Mouse (Mus musculus): ENCODE measurements at regions not wholly inside any gene's neighbourhood (a gene's known extent, or its start where the extent isn't known, plus 50 kb on each side); places are given as distances from the start of the nearest gene placed in this dataset.

DNA sequence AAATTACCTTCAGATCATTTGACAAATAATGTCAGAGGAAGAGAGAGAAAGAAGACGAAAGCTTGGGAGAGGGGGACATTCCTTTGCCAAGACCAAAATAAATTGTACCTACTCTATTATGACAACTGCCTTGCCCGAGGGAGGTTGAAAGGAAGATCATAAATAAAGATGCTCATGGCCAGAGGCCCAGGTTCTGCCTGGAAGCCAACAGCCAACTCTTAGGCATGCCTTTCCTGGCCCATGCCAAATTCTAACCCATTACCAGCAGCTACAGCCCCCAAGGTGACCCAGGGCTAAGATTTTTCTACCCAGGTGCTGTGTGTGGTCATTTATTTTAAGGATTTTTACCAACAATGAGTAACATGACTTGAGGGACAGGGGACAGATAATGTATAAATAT, 54.9 kb downstream of the Cbln1 start:
- no peak for DNase-seq (ENCODE audit: low read depth, low spot score)

DNA sequence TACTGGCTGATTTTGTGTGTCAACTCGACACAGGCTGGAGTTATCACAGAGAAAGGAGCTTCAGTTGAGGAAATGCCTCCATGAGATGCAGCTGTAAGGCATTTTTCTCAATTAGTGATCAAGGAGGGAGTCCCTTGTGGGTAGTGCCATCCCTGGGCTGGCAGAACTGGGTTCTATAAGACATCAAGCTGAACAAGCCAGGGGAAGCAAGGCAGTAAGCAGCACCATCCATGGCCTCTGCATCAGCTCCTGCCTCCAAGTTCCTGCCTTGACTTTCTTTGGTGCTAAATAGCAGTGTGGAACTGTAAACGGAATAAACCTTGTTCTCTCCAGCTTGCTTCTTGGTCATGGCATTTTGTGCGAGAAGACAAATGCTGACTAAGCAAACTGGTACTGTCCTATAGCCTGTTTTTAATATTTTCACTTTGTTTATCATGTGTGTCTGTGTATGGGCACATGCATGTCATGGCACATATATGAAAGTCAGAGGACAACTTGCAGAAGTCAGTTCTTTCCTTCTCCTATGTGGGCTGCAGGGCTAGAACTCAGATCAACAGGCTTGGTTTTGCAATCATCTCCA, 57.3 kb downstream of the Cbln1 start:
- DNase-seq (ENCODE audit: low read depth, low spot score) = no peak

DNA sequence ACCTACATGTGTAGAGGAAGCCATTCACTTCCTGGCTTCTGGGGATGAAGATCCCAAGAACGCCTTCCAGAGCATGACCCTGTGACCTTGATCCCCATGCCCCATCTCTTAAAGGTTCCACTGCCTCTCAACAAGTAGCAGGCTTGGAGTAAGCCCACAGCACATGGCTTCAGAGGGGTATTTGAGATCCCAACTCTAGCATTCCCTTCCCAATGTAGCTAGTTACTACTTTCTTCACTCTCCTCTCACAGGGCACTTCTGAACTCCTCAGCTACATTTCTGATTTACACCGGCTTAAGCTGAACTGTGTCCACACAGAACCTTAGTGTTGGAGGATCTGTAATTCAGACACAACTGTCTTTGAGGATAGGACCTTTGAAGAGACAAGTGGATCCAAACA, 83.4 kb downstream of the Cbln1 start:
- no peak for DNase-seq (ENCODE audit: low read depth, low spot score)

DNA sequence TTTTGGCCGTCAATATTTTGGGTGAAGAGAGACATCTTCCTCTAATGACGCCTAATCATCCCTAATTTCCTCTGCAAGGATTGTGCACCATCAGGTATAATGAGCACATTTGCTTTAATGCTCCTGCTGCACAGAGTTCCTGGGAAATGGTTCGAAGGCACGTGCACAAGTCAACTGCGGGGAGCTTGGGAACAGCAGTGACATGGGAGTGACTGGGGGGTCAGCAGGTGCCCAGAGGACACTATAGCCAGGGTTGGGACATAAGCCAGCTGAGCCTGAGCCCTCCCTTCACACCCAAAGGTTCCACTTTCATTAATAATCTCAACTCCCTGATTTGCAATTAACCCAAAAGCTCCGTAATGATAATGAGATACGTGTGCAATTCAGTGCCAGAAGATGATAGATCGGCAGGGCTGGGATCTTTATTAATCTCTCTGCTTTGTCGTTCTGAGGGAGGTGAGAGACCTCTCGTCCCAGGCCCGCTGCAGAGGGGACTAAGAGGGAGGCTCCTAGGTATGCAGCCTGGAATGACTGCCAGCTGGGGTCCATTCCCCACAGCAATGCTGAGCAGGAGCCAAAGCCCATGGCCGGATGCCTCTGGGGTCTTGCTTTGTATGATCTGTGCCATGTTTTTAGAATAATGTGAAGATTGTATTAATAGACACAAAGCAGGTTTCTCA, 88.7 kb downstream of the Cbln1 start:
- DNase-seq (ENCODE audit: low read depth, low spot score) = no peak

DNA sequence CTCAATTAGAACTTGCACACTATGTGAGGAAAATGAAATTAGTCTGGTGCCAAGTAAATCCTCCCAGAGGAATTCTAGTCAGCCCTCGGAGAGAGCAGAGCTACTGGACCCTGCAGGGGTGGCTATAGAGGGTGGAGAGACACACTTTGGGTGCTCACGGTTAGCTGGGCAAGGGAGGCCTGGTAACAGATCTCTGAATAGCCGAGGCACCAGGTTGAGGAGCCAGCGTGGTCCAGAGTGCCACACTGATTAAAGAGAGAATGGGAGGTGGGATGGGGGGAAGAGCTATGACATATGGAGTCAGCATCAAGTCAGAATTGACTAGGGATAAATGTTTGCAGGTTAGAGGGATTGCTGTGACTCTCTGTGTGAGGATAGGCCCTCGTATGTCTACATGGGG, 90.1 kb downstream of the Cbln1 start:
- DNase-seq (ENCODE audit: low read depth, low spot score) = no peak

DNA sequence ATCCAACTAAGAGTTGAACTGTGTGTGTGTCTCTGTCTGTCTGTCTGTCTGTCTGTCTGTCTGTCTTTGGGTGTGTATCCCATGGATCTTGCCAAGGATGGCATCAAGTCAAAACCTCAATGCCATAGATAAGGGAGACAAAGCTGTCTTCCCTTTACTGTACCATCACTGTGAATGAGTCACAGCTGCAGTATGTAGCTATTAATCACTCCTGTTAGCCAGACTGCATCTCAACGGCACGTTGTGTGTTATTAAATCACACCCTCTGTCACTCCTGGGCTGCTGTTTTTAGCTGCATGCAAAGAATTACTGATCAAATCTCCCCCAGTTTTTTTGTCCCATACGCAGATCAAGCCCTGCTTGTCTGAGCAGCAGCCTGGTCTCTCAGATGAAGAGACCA, 91.6 kb downstream of the Cbln1 start:
- no peak for DNase-seq (ENCODE audit: low read depth, low spot score)

DNA sequence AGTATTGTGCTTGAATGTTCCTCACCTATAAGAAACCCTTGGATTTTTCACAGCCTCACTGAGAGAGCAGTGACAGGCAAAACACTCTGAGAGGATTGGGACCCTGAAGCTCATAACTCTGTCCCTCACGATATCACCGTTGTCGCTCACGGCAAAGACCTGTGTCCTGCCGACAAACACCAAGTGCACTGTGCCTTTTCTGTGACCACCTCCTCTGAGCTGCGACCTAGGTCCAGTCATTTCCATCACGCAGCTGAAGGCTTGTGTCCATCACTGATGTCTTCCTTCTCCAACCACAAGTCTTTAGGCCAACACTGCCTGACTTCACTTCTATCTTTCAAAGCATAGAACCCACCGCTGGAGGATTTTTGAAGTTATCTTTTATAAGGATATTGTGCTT, 93.1 kb downstream of the Cbln1 start:
- no peak for DNase-seq (ENCODE audit: low read depth, low spot score)

DNA sequence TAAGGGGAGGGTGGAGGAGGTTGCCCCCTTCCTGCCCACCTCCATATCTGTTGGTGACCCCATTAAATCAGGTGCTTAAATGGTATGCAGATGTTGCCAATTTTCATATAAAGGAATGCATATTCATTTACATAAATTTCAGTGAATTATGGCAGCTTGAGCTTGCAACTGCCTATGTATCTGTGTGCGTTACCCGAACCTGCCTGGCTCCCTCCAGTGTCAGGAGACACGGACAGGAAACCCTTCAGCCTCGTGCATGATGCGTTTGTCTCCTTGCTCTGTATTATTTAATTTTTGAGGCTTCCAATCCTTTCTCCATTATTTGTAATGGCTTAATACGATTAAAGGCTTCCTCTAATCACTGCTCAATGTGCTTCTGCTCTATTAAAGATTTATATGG, 98.4 kb downstream of the Cbln1 start:
- DNase-seq (ENCODE audit: low read depth, low spot score) = no peak

DNA sequence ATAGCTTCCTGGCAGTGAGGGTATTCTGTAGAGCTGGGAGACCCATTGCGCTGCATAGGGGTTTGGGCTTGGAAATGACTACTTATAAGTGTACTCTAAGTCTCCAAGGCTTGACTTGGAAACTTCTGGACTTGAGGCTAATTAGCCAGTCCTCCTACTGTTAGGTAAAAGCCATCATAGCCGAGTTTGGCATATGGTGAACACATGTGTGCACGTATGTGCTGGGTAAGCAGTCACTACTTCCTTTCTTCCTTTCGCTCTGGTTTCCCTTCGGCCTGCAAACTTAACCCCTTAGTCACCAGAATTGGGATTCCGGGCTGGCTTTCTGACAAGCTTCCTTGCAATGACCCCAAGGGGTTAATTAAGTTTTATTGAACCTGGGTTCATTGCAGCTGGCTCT, 98.9 kb downstream of the Cbln1 start:
- DNase-seq (ENCODE audit: low read depth, low spot score) = no peak

DNA sequence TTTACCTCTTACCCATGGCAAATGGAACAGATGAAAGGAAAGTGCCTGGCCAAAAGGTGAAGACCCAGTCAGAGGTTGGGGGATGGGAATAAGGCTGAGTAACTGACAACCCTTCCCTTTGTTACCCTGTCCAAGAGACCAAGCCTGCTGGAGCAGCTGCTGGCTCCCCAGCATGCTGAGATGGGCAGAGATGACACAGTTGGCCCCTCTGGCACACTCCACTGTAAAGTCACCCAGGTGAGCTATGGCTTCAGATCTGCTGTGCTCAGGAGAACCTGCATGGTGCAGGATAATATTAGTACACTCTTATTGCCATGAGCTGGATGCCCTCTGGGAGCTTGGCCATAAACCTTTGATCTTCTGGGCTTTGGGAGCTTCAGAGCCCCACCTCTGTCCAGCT, 100.3 kb downstream of the Cbln1 start:
- no peak for DNase-seq (ENCODE audit: low read depth, low spot score)

DNA sequence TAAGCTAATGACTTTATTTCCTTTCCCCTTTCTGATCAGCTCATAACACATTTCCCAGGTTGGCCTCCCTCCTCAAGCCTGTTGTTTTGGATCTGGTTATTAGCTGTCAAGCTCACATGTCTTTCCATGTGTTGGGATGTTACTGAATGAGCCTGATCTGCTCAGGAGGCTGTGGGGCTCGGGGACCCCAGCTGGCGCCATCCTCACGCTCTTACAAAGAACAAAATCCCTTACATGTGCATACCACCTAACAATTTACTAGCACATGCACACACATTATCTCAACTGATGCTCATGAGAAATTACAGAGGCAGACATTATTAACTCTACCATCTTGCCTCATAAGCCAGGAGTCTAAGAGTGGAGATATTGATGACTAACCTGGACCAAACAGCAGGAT, 102.2 kb downstream of the Cbln1 start:
- no peak for DNase-seq (ENCODE audit: low read depth, low spot score)

DNA sequence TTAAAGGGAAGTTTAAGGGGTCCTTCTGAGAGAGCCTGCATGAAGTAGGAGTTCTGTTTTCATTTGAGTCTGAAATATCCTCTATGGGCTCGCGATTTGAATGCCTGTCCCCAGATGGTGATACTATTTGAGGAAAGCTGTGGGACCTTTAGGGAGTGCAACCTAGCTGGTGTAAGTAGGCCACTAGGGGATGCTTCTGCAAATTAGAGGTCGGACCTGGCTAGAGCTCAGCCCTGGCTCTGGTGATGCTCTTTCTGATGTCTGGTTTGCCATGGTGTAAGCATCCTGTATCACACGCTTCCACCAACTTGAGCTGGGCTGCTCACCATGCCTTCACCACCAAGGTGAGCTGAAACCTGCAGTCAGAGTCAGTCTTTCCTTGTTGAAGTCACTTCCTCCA, 121.9 kb downstream of the Cbln1 start:
- no peak for DNase-seq (ENCODE audit: low read depth, low spot score)

DNA sequence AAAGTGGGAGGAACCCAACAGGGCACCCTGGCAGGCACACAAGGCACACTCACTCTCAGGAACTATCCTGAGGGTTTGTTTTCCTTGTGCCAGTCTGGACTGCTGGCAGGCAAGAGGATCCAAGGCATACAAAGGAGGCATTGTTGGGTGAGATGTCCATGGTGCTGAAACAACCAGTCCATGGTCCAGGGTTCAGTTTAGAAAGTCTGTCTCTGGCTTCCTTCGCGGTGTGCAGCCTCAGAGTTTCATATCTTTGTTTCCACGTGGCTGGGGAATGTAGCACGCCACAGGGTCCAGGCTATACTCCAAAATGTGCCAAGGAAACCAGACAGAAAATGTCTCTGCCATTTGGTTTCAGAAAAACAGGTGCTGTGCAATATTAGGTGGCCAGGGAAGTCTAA, 122.6 kb downstream of the Cbln1 start:
- no peak for DNase-seq (ENCODE audit: low read depth, low spot score)

DNA sequence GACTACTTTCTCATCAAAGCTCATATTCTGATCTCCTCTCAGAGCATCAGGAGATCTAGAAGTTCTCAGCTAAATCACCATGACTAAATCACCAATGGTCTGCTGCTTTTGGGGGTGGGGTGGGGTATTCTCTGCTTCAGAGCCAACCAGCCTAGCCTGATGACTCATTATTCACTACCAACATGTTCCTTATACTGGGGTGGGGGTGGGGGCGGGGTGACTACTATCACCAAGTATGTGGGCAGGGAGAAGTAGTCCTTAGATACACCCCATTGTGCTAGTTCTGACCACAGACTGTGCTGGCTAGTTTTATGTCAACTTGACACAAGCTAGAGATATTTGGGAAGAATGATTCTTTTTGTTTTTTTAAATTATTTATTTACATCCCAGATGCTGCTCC, 143.0 kb downstream of the Cbln1 start:
- no peak for DNase-seq (ENCODE audit: low read depth, low spot score)

DNA sequence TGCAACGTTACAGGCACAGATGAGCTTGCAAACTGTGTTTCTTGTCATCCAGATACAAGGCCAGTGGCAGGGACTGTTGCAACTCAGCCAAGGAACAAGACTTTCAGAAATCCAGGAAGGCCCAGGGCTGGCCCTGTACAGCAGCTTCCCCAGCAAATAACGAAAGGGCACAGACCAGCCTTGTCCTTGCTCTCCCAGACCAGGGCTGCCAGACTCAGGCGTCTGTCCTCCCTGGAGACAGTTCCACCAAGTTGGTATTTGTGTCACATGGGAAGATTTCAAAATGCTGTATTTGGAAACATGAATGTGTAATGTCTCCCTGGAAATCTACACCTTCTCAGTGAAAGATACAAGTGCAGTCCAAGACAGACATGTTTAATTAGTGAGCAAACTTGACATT, 157.8 kb downstream of the Cbln1 start:
- DNase-seq (ENCODE audit: low read depth, low spot score) = no peak

DNA sequence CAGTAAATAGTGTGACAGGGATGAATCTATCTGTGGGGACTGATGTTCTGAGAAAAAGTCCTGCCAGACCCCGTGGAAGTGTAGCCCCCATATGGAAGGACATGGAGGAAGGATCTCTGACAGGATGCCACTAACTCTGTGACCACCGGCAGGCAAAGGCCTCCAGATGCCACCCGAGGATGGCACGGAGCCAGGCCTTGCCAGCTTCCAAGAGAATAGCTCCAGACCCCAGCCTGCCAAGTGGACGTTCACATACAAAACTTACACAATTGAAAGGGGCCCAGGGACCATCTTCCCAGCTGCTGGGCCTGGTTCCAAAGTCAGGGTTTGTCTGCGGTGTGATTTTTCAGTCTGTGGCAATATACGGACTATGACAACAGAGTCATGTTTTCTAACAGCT, 161.1 kb downstream of the Cbln1 start:
- DNase-seq (ENCODE audit: low read depth, low spot score) = no peak

DNA sequence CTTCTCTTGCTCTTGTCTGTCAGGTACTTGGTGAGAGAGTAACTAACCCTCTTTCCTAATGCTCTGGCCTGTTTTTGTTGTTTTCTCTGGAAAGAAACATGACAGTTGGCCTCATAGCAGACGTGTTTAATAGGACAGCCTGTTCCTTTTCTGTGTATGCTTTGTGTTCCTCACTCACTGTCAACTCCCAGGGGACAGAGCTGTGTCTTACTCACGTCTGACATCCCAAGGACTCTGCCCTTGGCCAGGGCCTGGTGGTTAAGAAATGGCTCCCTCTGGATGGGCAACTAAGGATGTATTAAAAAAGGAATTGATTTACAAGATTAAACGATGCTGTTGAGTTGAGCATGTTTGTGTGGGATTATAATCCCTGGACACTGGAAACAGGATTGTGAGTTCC, 164.1 kb downstream of the Cbln1 start:
- DNase-seq (ENCODE audit: low read depth, low spot score) = no peak

DNA sequence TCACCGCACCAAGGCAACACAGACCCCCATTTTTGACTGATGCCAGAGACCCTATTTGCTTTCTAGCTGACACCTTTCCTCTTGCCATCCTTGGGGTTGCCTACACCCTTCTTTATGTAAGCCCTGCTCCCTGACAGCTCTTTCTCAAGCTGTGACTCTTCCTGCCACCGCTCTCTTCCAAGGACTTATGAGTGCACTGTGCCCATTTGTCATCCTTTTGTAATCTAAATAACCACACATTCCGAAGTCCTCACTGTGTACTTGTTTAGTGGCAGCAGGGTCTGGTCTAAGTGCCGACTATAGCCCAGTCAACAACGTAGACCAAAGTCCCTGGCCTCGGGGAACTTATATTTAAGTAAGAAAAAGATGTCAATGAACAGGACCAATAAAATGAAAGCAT, 167.4 kb downstream of the Cbln1 start:
- DNase-seq (ENCODE audit: low read depth, low spot score) = no peak

DNA sequence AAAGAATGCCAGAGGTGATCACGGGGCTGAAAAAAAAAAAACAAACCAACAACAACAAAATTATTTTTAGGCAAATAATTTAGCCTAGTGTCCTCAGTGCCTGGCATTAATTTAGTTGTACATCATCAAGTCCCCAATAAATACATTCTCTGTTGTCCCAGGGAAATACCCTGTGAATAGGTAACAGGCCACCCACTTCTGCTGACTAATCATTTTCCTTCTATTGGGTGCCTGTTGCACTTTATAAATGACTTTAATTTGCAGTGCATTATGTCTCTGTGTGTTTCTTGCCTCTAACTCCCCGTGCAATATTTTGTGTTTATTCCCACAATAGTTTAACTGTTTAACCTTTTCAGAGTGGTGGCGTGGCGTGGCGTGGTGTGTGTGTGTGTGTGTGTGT, 168.9 kb downstream of the Cbln1 start:
- DNase-seq (ENCODE audit: low read depth, low spot score) = no peak

DNA sequence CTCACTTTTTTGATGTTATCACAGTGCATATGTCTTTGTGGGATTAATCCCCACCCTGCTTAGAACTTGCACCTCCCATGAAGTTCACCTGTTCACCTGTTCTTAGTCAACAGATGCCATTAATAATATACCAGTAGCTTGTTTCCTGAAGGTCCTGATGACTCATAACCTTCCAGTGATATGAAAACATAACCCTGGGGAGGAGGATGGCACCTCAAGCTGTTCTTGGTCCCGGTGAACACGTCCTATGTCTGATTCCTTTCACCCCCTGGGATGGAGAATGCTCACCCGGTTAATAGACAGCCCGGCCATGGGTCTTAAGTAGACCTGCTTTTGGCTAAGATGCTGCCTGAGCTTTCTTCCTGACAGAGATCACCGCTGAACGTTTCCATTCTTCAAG, 174.6 kb downstream of the Cbln1 start:
- DNase-seq (ENCODE audit: low read depth, low spot score) = no peak

DNA sequence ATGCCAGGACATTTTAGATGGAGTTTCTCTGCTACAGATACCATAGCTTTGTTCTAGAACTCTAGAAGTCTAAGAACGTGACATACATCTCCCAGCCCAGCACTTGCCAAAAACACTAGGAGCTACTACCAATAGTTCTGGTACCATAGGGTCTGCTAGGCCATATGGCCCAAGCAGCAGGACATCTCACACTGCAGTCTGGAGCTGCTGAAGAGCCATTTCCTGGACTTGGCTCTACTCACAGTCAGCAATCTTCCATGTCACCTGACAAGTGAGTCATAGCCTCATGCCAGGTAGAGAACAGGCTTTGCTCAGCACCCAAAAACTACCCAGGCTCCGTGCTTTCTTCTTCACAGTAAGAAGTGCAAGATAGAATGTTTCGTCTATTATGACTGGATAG, 175.1 kb downstream of the Cbln1 start:
- no peak for DNase-seq (ENCODE audit: low read depth, low spot score)

DNA sequence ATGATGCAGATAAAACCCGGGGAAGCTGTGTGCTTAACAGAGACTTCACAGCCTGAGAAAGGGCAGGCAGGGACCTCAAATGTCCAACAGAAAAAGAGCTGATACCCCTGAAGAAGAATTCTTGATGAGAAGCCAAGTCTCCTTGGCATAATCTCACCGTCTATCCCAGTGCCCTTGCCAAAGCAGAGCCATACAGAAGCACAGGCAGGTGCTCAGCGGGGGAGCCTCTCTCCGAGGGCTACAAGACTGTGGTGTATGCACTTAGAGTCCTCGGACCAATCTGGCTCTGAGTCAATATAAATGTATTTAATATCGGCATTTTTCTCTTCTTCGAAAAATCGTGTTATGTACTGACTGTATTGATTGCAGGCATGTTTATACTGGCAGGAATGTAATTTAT, 186.3 kb downstream of the Cbln1 start:
- DNase-seq (ENCODE audit: low read depth, low spot score) = no peak

DNA sequence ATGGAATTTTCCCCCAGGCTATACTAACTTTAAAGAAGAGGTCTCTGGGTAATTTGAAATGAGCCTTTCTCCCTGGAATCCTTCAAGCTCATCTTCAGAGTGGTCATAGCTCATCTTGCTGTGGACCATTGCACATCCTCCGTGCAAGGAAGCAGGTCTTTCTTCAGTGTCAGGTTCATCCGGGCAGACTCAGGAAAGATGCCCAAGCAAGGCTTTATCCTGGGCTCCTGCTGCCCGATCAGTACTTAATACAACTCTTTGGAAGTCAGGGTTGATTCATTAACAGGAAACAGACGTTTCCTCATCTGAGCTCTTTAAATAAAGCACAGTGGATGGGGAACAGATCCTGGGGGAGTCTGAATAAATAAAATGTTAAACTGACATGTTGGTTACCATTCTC, 188.1 kb downstream of the Cbln1 start:
- no peak for DNase-seq (ENCODE audit: low read depth, low spot score)

DNA sequence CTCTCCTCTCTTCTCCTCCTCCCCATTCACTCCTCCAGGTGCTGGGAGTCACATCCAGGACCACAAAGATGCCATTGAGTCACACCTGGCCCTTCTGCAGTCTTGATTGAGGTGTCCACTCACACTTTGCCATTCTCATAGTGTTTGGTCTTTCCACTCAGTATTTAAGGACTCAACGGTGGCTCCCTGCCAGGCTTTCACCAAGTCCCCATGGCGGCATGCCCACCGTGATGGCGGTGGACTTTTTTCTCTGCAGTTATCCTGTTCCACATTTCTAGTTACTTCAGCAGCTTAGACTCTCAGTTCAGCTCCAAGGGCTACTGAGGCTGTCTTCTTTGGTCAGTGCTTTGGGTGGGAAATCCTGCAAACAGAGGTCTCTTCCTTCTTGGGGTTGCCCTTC, 189.9 kb downstream of the Cbln1 start:
- DNase-seq (ENCODE audit: low read depth, low spot score) = no peak

Measured in retina, adult 2 months (tissue).